Mouse (Mus musculus) adrenal gland, postnatal 14 days (tissue): Measurements from ENCODE around the gene Mapkapk3. TPM values are rescaled to one million over a fixed set of nuclear protein-coding genes. Genes with fewer than 3 reads are reported as not detected.

Source experiments
- DNase-seq: peaks from one replicate; pipeline ENCODE4 v3.0.0; 2021; ENCODE audit warnings: mixed read lengths
- total RNA-seq: library from RNA; stranded (reverse); gene quantifications from 2 replicates; pipeline ENCODE4 v1.2.3, GENCODE M21; 2021

Mapkapk3 gene
- total RNA-seq, 1 experiment from 2014 or later = 42.8 TPM

- peak; percentile 90 for DNase-seq
These were observed 1.2 kb upstream of the Mapkapk3 start for GRCm38 (mm10) chr9:107290897-107291296.

DNA sequence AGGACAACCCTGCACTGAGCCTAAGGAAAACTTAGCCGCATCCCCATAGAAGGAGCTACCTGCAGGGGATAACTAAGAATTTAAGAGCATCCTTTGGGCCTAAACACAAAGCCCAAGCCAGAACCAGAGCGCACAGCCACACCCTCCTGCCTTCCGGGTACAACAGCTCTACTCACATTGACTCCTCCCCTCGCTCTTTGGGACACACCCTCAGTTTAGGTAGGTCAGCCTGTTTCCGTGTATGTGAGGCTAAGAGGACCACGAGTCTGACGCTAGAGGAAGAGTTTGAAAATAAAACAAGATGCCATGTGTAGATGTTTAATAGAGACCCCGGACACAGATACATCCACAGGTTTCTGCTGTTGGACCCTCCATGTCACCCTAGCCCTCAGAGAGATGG, 966 bp downstream of the Mapkapk3 start:
- no peak for DNase-seq

- no peak for DNase-seq
These were observed 1.5 kb downstream of the Mapkapk3 start for GRCm38 (mm10) chr9:107288105-107288650.

- no peak for DNase-seq
These were observed 2.4 kb downstream of the Mapkapk3 start for GRCm38 (mm10) chr9:107287294-107287693.

DNA sequence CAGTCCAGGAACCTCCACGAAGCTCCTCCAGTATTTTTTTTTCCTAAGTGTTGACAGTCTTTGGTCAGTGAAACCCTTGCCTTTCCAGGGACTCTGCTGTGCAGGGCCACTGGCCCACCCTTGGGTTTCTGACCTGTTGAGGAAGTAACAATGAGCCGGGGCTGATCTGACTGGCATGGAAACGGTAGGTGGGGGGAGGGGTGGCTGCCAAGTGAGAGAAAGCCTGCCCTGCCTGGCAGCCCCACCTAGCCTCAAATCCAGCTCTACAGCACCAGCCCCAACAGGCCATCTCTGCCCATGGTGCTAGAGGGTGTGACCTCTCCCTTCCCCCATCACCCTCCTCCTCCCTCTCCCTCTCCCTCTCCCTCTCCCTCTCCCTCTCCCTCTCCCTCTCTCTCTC, 4.7 kb downstream of the Mapkapk3 start:
- peak; percentile 38 for DNase-seq

DNA sequence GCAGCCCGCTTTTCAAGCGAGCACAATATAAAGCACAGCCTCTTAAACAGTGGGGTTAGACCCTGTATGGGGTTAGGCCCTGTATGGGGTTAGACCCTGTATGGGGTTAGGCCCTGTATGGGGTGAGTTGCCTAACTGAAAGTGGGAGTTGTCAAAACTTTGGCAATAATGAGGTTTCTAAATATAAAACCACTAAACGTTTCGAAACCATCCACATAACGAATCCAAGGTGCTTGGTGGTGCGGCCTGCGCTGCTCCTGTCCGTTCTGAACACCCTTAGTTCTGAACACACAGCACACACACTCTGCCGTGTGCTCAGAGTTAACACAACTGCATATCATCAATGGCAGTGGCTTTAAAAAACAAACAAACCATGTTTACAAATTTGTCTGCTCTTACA, 6.7 kb downstream of the Mapkapk3 start:
- no peak for DNase-seq

GRCm38 (mm10) chr9:107281241-107281987, 8.3 kb downstream of the Mapkapk3 start:
- DNase-seq = no peak

DNA sequence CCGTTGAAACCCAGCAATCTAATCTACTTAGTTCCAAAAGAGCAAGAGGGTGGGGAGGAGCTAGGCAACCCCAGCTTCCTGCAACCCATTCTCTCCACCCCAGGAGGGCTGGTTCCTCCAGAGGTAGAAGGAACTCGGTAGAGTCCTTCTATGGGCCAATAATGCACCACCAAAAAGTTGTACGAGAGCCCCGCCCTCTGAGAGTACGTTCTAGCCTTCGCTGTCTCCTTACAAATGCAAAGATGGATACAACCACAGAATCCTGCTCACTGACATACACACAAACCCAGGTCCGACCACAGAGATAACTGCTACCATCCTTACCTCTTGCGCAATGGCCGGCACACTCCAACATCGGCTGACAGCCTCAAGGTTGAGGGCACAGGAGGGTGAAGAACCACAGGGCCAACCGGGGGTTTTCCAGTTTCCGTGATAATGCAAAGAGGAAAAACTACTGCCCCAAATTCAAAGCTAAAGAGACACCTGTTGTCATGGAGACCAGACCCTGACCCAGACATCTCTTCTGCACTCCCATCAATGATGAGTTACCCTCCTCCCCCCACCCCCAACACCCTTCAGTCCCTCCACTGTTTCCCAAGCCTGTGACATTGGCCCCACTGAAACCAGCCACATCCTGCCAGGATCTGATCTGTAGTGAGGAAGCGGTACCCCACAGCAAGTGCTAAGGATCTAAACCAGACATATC, 9.2 kb downstream of the Mapkapk3 start:
- DNase-seq = peak; percentile 66

DNA sequence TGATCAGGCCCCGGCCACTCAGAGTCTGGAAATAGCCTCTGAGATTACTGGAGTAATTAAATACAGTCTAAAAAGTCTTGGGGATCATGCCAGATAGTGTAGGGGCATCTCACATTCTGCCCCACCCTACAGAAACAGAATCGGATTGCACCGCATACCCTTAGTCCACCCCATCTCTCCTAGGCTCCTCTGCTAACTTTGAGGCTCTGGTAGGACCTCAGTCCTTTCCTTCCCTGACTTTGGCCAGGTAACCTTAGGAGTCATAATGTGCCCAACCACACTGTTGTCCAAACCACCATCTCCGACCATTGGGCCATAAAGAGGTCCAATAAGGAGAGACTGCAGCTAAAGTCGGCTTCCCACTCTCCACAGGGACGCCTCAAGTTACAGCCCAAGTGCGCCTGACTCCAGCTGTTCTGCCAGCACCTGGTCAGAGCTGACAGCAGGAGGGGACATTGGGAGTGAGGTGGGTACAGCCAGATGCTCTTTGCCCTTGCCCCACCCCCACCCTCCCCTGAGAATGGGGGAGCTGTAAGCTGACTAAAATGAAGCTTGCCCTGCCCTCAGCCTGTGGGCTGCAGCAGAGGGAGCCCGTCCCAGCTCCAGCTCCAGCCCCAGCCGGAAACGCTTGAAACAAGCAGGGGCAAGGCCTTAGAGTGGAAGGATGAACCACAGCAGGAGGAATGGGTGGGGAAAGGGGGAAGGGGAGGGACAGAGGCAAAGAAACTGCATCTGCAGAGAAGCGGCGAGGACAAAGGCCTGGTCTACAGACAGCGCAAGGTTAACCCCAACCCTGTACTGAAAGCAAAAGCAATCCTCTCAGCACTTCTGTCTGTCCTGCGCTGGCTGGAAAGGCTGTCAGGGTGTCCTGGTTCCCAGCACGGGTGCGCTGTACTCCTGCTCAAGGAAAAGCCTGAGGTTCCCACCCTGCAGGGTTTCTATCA, 10.0 kb downstream of the Mapkapk3 start:
- DNase-seq = peak; percentile 33

- peak; percentile 85 for DNase-seq
These were observed 10.9 kb downstream of the Mapkapk3 start for GRCm38 (mm10) chr9:107278527-107279377.

DNA sequence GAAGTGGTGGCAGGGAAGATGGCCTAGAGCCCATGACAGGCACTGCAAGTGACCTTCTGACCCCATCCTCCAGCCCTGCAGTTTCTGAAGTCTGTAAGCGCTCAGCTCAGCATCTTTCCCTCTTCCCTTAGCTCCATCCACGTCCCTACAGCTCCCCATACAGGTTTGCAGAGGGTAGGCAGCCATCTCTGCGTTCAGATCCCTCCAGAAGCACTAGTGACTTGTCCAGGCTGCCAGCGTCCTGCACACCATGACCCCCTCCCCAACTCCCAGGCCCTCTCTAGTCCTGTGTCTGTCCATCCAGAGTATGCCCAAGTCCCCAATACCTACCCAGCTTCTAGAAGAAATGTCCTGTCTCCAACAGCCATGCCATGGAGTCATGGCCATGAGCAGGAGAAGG, 11.6 kb downstream of the Mapkapk3 start:
- DNase-seq = peak; percentile 28

DNA sequence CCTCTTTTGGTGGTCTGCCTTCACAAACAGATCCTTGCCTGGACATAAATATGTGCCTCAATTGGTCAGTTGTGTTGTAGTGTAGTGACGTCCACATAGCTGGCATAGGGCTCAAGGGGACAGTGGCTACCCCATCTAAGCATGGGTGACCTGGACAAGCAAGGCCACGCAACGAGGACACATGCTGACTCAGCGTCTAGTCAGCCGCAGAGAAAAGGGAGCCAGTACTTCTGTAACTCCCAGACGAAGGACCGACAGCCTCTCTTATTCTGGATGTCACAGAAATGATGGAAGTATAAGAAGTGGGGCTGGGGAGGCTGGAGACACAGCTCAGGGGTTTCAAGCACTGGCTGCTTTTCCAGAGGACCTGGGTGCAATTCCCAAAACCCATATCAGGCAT, 12.1 kb downstream of the Mapkapk3 start:
- DNase-seq = peak; percentile 78

GRCm38 (mm10) chr9:107275710-107276109, 14.0 kb downstream of the Mapkapk3 start:
- peak; percentile 80 for DNase-seq

DNA sequence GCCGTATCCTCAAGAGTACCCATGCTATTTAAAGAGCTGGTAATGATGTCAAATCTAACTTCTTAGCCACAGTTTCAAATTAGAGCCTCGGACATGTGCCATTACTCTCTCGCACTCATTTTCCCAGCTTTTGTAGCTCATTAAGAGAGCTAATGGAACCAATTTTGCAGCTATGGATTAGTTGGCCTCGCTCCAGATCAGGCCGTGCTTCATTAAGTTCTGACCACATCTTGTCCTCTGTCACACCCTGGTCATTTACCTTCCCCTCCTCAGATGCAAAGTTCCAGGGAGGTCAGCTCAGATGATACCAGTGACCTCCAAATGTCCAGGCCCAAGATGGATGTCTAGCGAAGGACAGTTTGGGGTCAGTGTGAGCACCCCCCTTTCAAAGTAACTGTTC, 14.9 kb downstream of the Mapkapk3 start:
- no peak for DNase-seq

- DNase-seq = no peak
These were observed 16.5 kb downstream of the Mapkapk3 start for GRCm38 (mm10) chr9:107273184-107273583.

- DNase-seq = no peak
These were observed 17.4 kb downstream of the Mapkapk3 start for GRCm38 (mm10) chr9:107272284-107272683.

DNA sequence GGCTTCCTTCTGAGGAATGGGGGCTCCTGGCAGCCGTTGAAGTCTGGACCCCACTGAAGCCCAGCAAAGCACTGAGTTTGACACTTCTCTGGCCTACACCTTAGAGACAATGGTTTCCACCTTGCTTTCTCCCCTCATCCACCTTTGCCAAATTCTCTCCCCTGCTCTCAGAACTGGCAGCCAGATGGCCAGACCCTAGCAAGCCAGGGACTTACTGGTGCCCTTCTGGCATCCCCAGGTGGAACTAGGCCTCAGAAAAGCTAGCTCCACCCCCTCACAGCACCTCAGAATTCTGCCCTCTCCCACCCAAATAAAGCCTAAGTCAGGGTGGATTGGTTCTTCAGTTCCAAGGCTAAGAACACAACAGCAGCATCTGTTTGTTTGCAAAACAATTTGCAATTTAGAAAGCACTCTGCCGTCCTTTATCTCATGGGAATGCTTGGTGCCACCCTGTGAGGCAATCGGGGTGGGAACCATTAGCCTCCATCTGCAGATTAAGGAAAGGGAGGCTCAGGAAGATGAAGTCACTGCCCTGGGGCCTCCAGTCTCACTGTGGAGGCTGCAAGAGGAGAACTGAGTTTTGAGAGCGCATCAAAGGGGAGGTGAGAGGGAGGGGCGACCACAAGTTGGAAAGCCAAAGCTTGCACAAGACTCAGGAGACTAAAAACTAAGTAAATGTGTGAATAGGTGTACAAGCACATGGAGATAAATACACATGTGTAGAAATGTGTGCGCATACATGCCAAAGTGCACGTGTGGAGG, 18.3 kb downstream of the Mapkapk3 start:
- DNase-seq = no peak

- no peak for DNase-seq
These were observed 19.9 kb downstream of the Mapkapk3 start for GRCm38 (mm10) chr9:107269772-107270171.

DNA sequence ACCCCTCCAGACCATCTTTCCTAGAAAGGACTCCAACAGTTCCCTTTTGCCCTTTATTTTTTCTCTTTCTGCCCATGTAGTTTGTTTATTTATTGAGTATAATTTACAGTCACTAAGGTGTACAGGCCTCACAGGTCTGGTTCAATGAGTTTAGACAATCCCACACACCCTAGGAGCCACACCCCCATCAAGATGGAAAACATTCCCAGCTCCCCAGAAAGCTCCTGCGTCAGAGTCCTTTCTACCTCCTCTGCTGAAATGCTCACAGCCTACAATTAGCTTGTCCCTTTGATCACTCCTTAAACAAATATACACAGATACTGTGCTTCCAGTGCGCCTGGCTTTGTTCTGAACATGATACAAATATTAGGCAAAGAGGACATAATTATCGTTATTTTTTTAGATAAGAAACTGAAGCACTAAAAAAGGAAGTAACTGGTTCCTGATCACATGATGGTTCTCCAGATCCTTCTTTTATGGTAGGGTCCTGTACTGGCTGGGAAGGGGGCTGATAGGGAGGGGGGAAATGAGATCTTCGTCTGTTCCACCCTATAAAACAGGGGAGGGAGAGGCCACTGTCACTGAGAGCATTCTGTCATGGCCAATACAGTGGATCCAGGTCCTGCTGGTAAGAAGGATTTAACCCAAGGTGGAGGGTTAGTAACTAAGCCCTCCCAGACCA, 21.8 kb downstream of the Mapkapk3 start:
- DNase-seq = no peak

GRCm38 (mm10) chr9:107267028-107267427, 22.6 kb downstream of the Mapkapk3 start:
- DNase-seq = no peak
